Mouse (Mus musculus): ENCODE measurements around the gene Rps5.
"Not testable (repeated sequence)": the region's sequence is repeated elsewhere in the genome, so short reads cannot be mapped to it uniquely, and the experiment has no call there.

Rps5 gene

GRCm38 (mm10) chr7:12927693-12928589 is 5.9 kb downstream of the Rps5 start:
- DNase-seq (ENCODE audit: extremely low read depth, low read depth, low spot score): no peak

DNA sequence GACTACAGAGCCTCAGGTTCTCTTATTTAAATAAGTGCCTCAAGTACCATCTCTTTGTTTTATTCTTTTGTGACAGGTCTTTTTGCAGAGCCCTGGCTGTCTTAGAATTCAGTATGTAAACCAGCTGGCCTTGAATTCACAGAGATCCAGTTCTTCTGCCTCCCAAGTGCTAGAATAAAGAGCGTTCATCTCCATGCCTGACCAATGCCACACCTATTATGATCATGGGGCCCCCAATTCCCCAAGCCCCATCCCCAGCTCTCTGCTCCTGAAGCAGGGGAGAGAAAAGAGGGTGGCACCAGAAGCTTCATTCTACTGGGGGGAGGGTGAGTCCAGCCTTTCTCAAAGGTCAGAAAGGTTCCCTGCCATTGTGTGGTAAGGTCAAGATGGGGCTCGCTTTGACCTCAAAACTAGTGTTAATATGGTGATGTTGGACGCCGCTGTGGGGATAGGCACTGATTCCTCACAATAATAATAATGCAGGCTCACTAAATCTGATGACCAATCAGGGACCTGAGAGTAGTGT is 11.6 kb downstream of the Rps5 start:
- DNase-seq (ENCODE audit: extremely low read depth, low read depth, low spot score): no peak

- DNase-seq (ENCODE audit: extremely low read depth, low read depth, low spot score): no peak
Measured at GRCm38 (mm10) chr7:12934808-12935207, 12.7 kb downstream of the Rps5 start.

GRCm38 (mm10) chr7:12937254-12937803 is 15.2 kb downstream of the Rps5 start:
- DNase-seq (ENCODE audit: extremely low read depth, low read depth, low spot score): not testable (repeated sequence)

- DNase-seq (ENCODE audit: extremely low read depth, low read depth, low spot score): no peak
Measured at GRCm38 (mm10) chr7:12940599-12940998, 18.5 kb downstream of the Rps5 start.

- no peak for DNase-seq (ENCODE audit: extremely low read depth, low read depth, low spot score)
Measured at GRCm38 (mm10) chr7:12943488-12943887, 21.4 kb downstream of the Rps5 start.

- DNase-seq (ENCODE audit: extremely low read depth, low read depth, low spot score): peak; percentile 69
Measured at GRCm38 (mm10) chr7:12949032-12949871, 27.2 kb downstream of the Rps5 start.

- DNase-seq (ENCODE audit: extremely low read depth, low read depth, low spot score): no peak
Measured at GRCm38 (mm10) chr7:12949872-12950229, 27.8 kb downstream of the Rps5 start.

- DNase-seq (ENCODE audit: extremely low read depth, low read depth, low spot score): no peak
Measured at GRCm38 (mm10) chr7:12954896-12955295, 32.8 kb downstream of the Rps5 start.

- DNase-seq (ENCODE audit: extremely low read depth, low read depth, low spot score): no peak
Measured at GRCm38 (mm10) chr7:12957511-12957910, 35.4 kb downstream of the Rps5 start.

DNA sequence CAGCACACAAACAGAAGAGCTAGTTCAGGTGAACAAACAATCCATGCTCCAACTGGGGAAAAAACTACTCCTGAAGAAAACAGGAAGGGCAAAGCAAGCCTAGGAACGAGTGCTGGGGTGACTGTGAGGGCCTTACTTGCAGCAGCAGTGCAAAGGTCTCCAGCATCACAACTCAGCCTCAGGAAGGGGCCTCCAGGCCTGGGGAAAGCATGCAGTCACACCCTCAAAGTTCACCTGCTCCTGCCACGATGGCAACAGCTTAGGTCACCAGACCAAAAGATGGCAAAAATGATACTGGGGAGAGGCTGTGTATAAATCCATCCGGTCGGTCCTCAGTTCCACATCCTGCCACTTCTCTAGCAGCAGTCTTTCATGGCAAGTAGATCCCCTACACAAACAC is 36.9 kb downstream of the Rps5 start:
- DNase-seq (ENCODE audit: extremely low read depth, low read depth, low spot score): no peak

DNA sequence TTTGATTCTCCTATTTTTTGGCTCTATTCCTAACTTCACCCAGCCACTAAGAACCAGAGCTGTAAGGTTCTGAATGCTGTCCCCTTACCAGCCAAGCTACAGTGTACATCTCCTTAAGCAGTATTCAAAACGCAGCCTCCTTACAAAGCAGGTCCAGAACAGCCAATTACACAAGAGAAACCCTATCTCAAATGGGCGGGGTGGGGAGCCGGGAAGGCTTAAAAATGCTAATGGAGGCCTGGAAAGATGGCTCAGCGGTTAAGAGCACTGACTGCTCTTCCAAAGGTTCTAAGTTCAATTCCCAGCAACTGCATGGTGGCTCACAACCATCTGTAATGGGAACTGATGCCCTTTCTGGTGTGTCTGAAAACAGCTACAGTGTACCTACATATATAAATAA is 37.6 kb downstream of the Rps5 start:
- DNase-seq (ENCODE audit: extremely low read depth, low read depth, low spot score): no peak

DNA sequence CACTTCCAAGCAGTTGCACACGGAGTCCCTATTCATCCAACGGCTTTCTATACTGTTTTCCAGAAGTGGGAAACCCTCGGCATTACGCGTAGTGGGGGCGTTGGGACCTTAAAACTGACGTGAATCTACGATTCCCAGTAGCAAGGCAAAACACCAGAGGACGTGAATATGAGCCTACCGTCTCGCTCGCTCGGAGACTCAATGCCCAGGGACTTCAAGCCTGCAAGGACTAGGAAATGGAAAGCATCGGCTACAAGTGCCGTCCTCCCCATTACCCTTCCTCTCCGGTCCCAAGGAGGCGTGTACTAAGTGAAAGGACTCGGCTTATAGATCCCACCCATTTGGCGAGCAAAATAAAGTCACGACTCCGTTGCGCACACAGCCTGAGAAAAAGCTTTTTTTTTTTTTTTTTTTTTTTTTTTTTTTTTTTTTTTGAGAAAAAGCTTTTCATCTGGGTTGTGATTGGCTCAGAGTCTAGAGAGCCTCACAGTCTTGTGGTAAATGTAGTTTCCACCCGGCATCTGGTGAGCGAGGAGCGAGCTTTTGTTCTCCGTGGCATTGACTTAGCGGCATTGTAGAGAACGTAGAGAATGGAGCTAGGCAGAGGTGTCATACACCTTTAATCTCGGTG is 39.5 kb downstream of the Rps5 start:
- peak; percentile 39 for DNase-seq (ENCODE audit: extremely low read depth, low read depth, low spot score)

GRCm38 (mm10) chr7:12965678-12966091 is 43.6 kb downstream of the Rps5 start, which contains the start of gene Zfp324:
Zfp324 (plus strand) TSS chr7:12965838.
- DNase-seq (ENCODE audit: extremely low read depth, low read depth, low spot score): peak; percentile 33

DNA sequence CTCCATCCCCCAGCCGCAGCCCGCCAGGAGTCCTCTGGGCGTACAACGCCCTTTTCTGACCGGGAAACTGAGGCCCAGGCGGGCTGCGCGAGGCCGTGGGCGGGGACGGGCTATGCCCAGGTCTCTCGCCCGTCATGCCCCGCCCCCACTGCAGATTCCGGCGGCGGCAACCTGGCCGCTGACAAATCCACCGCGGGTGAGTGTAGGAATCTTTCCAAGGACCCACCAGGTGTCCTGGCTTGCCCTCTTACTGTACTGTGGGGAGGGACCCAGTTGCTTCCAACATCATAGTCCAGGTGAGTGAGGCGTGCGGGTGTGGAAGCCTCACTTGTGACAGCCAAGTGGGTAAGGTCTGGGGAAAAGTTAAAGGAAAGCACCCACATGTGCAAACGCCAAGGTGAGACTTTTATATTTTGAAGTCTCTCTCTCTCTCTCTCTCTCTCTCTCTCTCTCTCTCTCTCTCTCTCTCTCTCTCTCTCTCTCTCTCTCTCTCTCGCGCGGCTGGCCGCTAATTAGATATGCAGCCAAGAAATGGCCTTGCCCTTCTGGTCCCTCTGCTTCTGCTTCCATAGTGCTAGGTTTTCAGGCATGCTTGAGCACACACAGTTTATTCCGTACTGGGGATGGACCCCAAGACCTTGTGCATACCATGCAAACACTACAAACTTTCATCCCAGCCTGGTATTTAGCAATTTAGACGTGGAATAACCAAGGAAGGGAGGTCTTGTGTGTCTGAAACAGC is 44.2 kb downstream of the Rps5 start:
- DNase-seq (ENCODE audit: extremely low read depth, low read depth, low spot score): no peak

DNA sequence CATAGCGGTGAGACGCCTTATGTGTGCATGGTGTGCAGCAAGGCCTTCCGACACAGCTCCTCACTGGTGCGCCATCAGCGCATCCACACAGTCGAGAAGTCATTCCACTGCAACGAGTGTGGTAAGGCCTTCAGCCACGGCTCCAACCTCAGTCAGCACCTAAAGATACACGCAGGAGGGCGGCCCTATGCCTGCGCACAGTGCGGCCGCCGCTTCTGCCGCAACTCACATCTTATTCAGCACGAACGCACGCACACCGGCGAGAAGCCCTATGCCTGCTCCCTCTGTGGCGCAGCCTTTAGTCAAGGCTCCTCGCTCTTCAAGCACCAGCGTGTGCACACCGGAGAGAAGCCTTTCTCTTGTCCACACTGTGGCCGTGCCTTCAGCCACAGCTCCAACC is 48.8 kb downstream of the Rps5 start:
- no peak for DNase-seq (ENCODE audit: extremely low read depth, low read depth, low spot score)

All from fat pad, adult 2 months (tissue).